Mouse (Mus musculus) C2C12 (cell line): Measurements from ENCODE around the gene Gpd2.

Source experiments
- CTCF ChIP-seq: IDR thresholded peaks from one replicate; pipeline ENCODE4 v1.5.1; 2011; ENCODE audit not compliant: control insufficient read depth, insufficient read depth, insufficient read length
- MAX ChIP-seq: IDR thresholded peaks from one replicate; pipeline ENCODE4 v1.6.1; 2011; ENCODE audit warnings: mild to moderate bottlenecking, control low read depth
- MYOD1 ChIP-seq: IDR thresholded peaks from one replicate; pipeline ENCODE4 v1.6.1; 2011; ENCODE audit warnings: low read depth; ENCODE audit not compliant: control insufficient read depth, insufficient read length

- TF ChIP-seq CTCF (no peak), MAX (no peak), MYOD1 (peak; percentile 69)
Observed at GRCm38 (mm10) chr2:57354848-57355247, 117.4 kb downstream of the Gpd2 start.
